Mouse (Mus musculus): ENCODE results near the gene Add3.

Gene Add3

GRCm38 (mm10) chr19:53140044-53140803, at the start of gene Add3:
Add3 (plus strand) TSS chr19:53140443.
- DNase-seq, result peak; percentile 62

GRCm38 (mm10) chr19:53090677-53091076, 49.6 kb upstream of the Add3 start:
- DNase-seq, result no peak

GRCm38 (mm10) chr19:53092251-53092650, 48.0 kb upstream of the Add3 start:
- DNase-seq, result peak; percentile 56

- DNase-seq, result no peak
Observed at GRCm38 (mm10) chr19:53093294-53093693, 46.9 kb upstream of the Add3 start.

- DNase-seq, result no peak
Observed at GRCm38 (mm10) chr19:53094684-53095083, 45.6 kb upstream of the Add3 start.

DNA sequence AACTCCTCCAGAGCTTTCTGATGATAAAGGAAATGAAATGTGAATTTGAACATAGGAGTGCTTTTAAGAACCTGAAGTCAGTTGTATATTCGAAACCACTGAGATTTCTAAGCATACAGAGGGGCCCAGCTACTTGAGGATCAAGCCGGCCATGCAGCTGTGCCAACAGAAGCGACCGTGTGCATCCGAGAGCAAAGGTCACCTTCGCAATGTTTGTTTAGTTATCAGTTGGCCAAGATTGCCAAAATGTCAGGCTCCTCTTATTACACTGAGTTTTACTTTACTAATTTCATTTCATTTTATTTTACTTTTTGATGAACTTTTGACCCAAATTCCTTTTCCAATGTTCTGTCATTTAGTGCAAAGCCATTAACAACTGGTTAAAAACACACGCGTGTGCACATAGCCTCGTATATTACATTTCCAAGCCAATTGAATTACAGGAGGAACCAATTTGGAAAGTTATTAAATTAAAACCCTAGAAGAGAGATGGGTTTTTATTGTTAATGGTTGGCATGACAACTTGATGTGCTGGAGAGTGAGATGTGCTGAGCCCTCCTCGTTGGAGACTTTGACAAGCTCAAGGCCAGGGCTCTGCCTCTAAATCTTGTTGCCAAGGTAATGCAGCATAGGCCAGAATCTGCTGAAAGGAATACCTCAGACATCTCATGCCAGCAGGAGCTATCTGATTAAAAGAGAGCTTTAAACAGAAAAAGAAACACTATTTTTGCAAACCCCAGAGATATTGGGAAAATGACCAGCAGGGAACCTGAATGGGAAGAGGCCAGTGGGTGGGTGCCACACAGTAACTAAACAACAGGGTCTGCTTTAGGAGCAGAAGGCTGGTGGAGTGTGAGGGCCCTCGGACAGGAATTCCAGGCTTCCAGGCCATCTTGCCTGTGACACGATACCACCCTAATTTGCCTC, 38.6 kb upstream of the Add3 start:
- no peak for DNase-seq

DNA sequence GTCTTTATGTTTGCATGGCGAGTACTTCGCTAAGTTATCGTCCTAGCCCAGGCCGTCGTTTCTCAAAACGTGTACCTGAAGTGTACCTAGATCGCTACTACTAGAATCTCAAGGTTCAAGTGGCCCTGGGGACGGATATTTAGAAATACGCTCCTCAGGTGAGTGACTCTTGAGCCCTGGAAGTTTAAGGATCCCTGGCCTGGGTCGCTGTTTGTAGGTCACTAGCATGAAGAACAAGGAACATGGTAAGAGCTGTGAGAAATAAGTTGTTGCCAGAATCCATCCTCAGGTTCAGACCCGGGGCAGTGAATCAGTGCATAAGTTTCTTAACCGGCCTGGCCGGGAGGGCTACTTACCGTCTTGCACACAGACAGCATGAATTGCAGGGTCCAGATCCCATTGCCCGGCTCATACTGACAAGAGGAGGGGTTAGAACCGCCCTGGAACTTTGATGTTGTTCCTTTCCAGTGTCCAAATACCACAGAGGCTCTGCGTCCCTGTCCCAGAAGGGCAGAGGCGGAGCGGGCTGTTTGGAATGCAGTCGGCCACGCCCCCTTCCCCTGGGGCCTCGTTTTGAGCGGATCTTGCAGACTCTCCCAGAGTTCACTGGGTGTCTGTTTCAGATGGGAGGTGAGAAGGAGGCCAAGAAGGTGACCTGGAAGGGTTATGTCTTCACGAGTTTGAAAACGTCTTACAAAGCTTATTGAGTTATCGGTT, 34.7 kb upstream of the Add3 start:
- DNase-seq, result peak; percentile 94

- no peak for DNase-seq
Observed at GRCm38 (mm10) chr19:53106952-53107351, 33.3 kb upstream of the Add3 start.

- no peak for DNase-seq
Observed at GRCm38 (mm10) chr19:53107361-53108247, 32.6 kb upstream of the Add3 start.

DNA sequence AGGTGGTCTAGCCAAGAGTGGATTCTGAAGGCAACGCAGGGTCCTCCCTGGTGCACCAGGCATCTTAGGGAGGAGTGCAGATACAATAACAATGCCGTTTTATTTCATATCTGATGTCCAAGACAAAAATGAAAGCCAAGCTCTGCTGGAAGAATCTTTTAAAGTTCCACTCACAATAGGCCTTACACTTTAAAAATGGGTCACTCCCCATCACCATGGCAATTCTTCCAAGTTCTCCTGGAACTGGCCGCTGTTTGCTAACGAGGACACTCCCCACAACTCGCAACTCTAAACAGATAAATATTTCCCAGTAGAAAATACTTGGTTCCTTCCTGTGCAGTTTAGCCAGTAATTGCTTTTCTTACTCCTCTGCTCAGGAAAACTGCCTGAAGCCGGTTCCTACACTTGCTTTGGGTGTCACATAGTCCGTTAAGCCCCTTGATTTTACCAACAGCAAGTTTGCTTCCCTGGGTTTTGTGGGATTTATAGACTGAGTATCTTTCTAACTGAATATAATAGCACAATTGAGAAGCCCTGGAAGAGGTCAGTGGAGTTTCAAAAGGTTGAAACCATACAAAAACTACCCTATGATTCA, 28.1 kb upstream of the Add3 start:
- no peak for DNase-seq

GRCm38 (mm10) chr19:53119255-53119795, 20.9 kb upstream of the Add3 start:
- no peak for DNase-seq

DNA sequence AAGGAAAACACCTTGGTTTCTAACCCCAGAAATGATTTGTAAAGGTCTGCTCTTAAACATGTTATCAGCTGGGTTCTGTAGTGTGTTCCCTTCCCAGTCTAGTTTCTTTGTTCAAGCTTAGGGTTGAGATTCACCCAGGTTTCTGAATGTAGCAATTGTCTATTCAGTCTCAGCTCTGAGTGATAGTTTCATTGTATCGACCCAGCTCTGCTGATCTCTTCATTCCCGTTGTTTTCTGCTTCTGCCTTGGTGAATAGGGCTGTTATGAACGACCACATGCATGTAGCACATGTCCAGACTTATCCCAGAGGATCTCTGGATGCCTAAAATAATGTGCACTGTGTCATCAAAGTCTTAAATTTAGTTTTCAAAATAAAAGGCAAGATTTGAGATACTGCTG, 19.8 kb upstream of the Add3 start:
- DNase-seq, result no peak

- peak; percentile 69 for DNase-seq
Observed at GRCm38 (mm10) chr19:53122641-53123241, 17.5 kb upstream of the Add3 start.

GRCm38 (mm10) chr19:53123301-53123700, 16.9 kb upstream of the Add3 start:
- peak; percentile 91 for DNase-seq

DNA sequence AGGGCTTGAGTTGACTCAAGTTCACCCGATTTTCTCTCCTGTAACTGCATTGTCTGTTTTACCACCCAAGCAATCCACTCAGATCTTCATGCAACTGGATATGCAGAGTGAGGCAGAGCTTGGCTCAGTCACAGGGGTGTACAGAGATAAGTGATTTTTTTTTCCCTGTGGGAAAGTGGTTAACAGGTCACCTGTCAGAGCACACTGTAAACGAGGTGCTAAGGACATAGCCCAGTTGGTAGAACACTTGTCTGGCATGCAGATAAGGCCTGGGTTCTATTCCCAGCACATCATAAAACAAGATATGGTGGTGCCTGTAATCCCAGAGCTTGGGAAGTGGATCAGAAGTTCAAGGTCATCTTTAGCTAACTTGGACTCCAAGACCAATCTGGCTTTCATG, 14.6 kb upstream of the Add3 start:
- no peak for DNase-seq

DNA sequence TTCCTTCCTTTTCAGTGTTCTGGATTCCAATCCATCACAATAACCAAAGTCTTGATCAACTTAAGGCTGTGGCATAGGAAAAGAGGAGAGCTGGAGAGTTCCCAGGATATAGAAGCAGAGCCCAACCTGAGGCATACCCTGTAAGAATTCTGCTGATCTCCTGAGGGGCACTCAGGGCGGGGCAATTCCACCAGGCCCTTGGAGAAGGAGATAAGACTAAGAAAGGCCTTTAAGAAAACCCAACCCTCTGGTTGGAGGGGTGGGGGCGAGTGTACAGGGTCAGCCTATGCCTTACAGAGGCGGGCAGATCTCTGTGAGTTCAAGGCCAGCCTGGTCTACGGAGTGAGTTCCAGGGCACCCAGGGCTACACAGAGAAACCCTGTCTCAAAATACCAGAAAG, 13.7 kb upstream of the Add3 start:
- no peak for DNase-seq

GRCm38 (mm10) chr19:53127320-53128291, 12.6 kb upstream of the Add3 start:
- peak; percentile 90 for DNase-seq

GRCm38 (mm10) chr19:53128494-53129337, 11.5 kb upstream of the Add3 start:
- peak; percentile 53 for DNase-seq

All from kidney, adult 9 months (tissue).